Mouse (Mus musculus) embryonic facial prominence, embryonic 11.5 days (tissue): Measurements from ENCODE around the gene Ano1. TPM values are rescaled to one million over a fixed set of nuclear protein-coding genes. Genes with fewer than 3 reads are reported as not detected.

Source experiments
- ATAC-seq: fragments of 200-750 bp; cut with Nextera tagmentation; replicated peaks from 2 replicates; pipeline ENCODE4 v1.8.0; 2017; ENCODE audit warnings: low read depth; ENCODE audit not compliant: insufficient number of reproducible peaks, low FRiP score, low TSS enrichment
- DNase-seq: peaks from one replicate; pipeline ENCODE4 v3.0.0-alpha.2; 2015; ENCODE audit warnings: low spot score
- H3K27ac ChIP-seq: fragments of 300-500 bp; sonication (generic); replicated peaks from 2 replicates; pipeline ENCODE4 v1.5.1; 2014; ENCODE audit warnings: mild to moderate bottlenecking, low read depth, low read length, control low read depth
- H3K27me3 ChIP-seq: fragments of 300-500 bp; sonication (generic); 2 replicates; pipeline ENCODE4 v1.6.1; 2014; ENCODE audit warnings: mild to moderate bottlenecking, low read length, moderate library complexity, mixed read lengths; ENCODE audit not compliant: control insufficient read depth, insufficient read depth
- H3K36me3 ChIP-seq: fragments of 300-500 bp; sonication (generic); replicated peaks from 2 replicates; pipeline ENCODE4 v1.6.1; 2014; ENCODE audit warnings: low read depth, mild to moderate bottlenecking, low read length, moderate library complexity, mixed read lengths; ENCODE audit not compliant: control insufficient read depth, insufficient read depth
- H3K4me1 ChIP-seq: fragments of 300-500 bp; sonication (generic); 2 replicates; pipeline ENCODE4 v1.6.1; 2014; ENCODE audit warnings: low read length, mixed read lengths; ENCODE audit not compliant: control insufficient read depth, insufficient read depth
- H3K4me2 ChIP-seq: fragments of 300-500 bp; sonication (generic); 2 replicates; pipeline ENCODE4 v1.6.1; 2014; ENCODE audit warnings: low read depth, mild to moderate bottlenecking, control low read depth, low read length, moderate library complexity
- H3K4me3 ChIP-seq: fragments of 300-500 bp; sonication (generic); 2 replicates; pipeline ENCODE4 v1.5.1; 2014; ENCODE audit warnings: low read depth, low read length, control low read depth
- H3K9ac ChIP-seq: fragments of 300-500 bp; sonication (generic); replicated peaks from 2 replicates; pipeline ENCODE4 v1.6.1; 2014; ENCODE audit warnings: mild to moderate bottlenecking, control low read depth, low read length
- H3K9me3 ChIP-seq: fragments of 300-500 bp; sonication (generic); replicated peaks from 2 replicates; pipeline ENCODE4 v1.6.1; 2016; ENCODE audit warnings: mild to moderate bottlenecking, low read length, inconsistent platforms, mixed read lengths; ENCODE audit not compliant: control insufficient read depth
- WGBS: fragments of 180-500 bp; shearing (Covaris S2); extraction: QIAGEN DNeasy Blood & Tissue Kit; methylation state at CpG from one replicate; pipeline ENCODE4 v1.1.7; 2014; 5-methylcytosine and 5-hydroxymethylcytosine counted together
- polyA plus RNA-seq: library from polyadenylated mRNA; unstranded; fragments of >200 nt; fragmentation: Nextera tagmentation; extraction: Ambion mirVana; gene quantifications from 2 replicates; pipeline ENCODE4 v1.2.1, GENCODE M21; 2014

Ano1 gene
- polyA plus RNA-seq, 1 experiment from 2014 or later: 10.0 TPM

DNA sequence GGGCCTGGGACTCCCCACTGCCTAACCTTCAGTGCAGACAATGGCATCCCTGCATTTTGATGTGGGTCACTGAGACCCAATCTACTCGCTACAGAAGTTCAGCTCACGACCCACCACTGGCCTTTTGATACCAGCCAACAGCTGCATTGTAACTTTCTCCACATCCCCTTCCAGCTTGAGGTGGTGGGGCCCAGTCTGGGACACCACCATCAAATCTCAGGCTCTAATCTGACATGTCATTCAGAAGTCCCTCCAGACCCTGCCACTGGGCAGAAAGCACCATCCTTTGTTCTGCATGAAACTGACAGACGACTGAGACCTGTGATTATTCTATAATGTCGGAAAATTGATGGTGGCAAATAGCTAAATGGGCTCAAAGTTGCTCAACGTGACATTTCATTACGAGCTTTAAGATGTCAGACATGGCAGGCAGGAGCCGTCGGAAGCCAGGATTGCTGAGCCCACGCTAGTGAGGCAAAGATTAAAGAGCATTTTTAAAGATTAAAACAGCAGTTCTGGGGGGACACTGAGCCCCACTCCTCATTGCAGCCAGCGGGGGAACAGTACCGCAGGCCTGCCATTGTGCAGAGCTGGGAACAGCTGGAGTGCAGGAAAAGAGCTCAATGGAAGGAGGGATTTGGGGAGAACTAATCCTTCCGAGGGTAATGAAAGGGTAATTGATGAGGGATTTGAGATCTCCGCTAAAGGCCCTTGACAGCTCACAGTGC is 124.0 kb downstream of the Ano1 start:
- Histone ChIP-seq H3K4me3 (no peak overlapping the region), H3K27me3 (no peaks in the 10 kb centered on the region)
- ATAC-seq: no peak; the same call in none of the 2 replicates

DNA sequence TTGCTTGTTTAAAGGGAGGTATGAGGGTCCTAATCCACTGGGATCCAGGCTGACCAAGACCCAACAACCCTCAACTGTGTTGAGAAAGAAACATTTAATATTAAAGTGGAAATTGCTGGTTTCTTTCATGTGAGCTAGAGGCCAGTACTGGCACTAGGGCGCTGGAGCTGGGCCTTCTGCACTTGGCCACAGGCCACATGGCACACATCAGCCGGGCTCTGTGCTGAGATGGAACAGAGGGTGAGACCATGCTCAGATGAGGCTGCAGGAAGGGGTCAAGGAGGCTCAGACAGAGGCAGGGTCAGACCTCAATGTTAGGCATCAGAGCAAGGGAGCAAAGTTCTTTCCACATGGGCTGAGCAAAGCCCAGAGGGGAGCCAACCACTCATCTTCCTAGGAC is 125.7 kb downstream of the Ano1 start:
- DNase-seq: no peak
- no peak overlapping the region for H3K27ac ChIP-seq
- no peaks in the 10 kb centered on the region for H3K9me3 ChIP-seq
- WGBS: 88% methylated on average over 2 of the region's 2 CpGs
- H3K4me1 ChIP-seq: no peaks in the 10 kb centered on the region; the same call in 1 of the 2 replicates
- no peak overlapping the region for H3K4me2 ChIP-seq
- no peak overlapping the region for H3K4me3 ChIP-seq
- ATAC-seq: no peak
- no peaks in the 10 kb centered on the region for H3K27me3 ChIP-seq
- no peak overlapping the region for H3K9ac ChIP-seq
- H3K36me3 ChIP-seq: no peaks in the 10 kb centered on the region

More for the DNA sequence above, 124.0 kb downstream of the Ano1 start:
- no peaks in the 10 kb centered on the region for H3K36me3 ChIP-seq
- H3K27ac ChIP-seq: 0 out of 2 replicates have a peak overlapping the region, but pooled peaks have one; percentile 52
- no peaks in the 10 kb centered on the region for H3K4me1 ChIP-seq
- no peak for DNase-seq
- no peak overlapping the region for H3K9ac ChIP-seq
- 11% methylated on average over 13 of the region's 13 CpGs for WGBS
- H3K9me3 ChIP-seq: no peaks in the 10 kb centered on the region
- H3K4me2 ChIP-seq: no peak overlapping the region

DNA sequence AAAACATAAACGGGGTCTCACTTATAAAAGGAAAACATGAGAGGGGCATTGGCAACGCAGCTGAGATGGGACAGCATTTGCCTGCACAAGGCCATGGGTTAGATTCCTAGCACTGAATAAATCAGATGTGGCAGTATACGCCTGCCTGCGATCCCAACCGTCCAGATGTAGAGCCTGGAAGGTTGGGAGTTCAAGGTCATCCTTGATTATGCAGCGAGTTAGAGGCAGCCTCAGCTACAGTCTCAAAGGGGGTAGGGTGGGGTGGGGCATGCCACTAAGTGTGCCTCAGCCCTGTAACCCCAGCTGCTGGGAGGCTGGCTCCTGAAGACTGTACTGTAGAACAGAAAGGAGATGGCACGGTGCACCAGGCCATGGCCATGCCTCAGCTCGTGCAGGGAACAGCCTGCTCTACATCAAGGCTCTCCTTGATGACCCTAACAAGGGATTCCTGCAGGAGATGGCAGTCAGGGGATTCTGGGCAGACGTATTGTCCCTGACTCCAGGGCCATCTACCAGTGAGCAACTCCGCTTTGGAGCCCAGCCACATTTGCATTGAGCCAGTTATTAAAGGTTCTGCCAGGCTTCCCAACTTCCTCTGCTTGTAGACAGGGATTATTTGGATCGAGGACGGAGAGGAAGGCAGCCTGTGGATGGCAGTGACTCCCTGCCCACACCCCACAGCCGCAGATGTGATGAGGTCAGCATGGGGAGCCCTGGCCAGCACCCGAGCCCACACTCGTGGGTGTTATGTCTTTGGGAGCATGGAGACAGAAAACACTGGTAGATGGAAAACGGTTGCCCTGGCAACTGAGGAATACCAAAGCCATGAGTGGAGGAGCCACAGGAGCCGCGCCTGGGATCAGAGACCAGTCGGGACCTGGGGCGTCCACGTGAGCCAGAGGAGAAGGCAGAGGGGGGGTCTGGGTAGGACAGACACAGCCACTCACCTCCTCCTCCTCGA is 130.8 kb downstream of the Ano1 start:
- H3K9ac ChIP-seq: no peak overlapping the region
- no peaks in the 10 kb centered on the region for H3K36me3 ChIP-seq
- WGBS: 78% methylated on average over 22 of the region's 22 CpGs
- H3K27me3 ChIP-seq: no peaks in the 10 kb centered on the region
- H3K4me1 ChIP-seq: no peaks in the 10 kb centered on the region; the same call in 1 of the 2 replicates
- no peak for ATAC-seq
- H3K27ac ChIP-seq: no peak overlapping the region
- DNase-seq: no peak
- H3K4me3 ChIP-seq: no peak overlapping the region
- no peaks in the 10 kb centered on the region for H3K9me3 ChIP-seq
- H3K4me2 ChIP-seq: no peak overlapping the region

DNA sequence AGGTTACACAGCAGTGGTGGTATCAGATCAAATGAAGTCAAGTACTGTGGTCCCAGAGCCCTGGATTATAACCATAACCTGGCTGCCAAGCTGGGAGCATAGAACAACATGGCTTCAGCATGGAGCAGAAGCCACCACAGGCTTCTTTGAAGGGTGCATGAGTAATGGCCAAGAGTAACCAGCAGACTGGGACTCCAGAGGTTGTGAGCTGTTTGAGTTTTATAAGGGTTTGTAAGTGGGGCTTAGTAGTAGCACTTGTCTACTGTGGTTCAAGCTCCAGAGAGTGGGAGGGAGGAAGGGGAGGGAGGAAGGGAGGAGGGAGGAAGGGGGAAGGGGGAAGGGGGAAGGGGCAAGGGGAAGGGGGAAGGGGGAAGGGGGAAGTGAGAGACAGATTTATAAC is 131.5 kb downstream of the Ano1 start:
- H3K27me3 ChIP-seq: no peaks in the 10 kb centered on the region
- no peaks in the 10 kb centered on the region; the same call in 1 of the 2 replicates for H3K4me1 ChIP-seq
- H3K4me3 ChIP-seq: no peak overlapping the region
- no peak overlapping the region for H3K9ac ChIP-seq
- no peak for DNase-seq
- no peak overlapping the region for H3K4me2 ChIP-seq
- no peak overlapping the region for H3K27ac ChIP-seq
- H3K36me3 ChIP-seq: no peaks in the 10 kb centered on the region
- no peaks in the 10 kb centered on the region for H3K9me3 ChIP-seq
- no peak for ATAC-seq

DNA sequence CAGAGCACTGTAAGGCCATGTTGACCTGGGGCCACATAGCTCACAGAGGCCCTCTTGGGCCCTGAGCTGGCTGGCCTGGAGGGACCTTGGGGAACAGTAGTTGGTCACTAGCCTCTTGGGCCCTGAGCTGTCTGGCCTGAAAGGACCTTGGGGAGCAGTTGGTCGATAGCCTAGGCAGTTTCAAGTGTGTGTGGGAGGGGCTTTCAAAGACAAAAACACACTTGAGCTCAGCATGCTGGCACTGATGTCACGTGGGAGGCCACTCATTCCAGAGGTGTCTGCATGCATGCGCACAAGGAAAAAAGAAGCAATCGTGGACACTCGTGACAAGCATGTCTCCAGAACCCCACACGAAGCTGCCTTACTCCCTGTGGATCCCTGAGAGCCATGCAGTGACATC is 136.4 kb downstream of the Ano1 start:
- H3K9me3 ChIP-seq: no peaks in the 10 kb centered on the region
- H3K9ac ChIP-seq: no peak overlapping the region
- no peak overlapping the region for H3K27ac ChIP-seq
- no peaks in the 10 kb centered on the region for H3K27me3 ChIP-seq
- H3K4me2 ChIP-seq: no peak overlapping the region
- DNase-seq (no peak), ATAC-seq (no peak)
- H3K36me3 ChIP-seq: no peaks in the 10 kb centered on the region
- H3K4me3 ChIP-seq: no peak overlapping the region
- WGBS: 75% methylated on average over 6 of the region's 6 CpGs
- H3K4me1 ChIP-seq: no peaks in the 10 kb centered on the region

DNA sequence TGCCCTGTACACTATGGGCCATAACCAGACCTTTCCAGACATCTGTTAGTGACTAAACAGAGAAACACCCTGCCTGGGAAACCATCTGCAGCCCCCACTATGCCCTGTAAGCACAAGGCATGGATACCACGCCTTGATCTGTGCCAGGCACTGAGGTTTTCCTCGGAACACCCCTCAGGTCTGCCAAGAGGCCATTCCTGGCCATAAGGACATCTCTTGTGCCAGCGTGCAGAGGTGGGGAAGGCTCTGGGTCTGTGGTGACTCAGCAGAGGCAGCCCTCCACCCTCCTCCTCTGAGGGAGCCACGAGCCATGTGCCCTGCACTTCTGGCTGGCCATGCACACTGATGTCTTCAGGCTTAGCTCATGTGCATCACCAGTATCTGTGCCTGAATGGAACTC is 138.9 kb downstream of the Ano1 start:
- Histone ChIP-seq H3K9ac (no peak overlapping the region), H3K36me3 (no peaks in the 10 kb centered on the region), H3K4me2 (no peak overlapping the region), H3K4me1 (no peaks in the 10 kb centered on the region), H3K27me3 (no peaks in the 10 kb centered on the region), H3K9me3 (no peaks in the 10 kb centered on the region), H3K4me3 (no peak overlapping the region), H3K27ac (no peak overlapping the region)
- ATAC-seq: no peak
- 77% methylated on average over 4 of the region's 4 CpGs for WGBS
- no peak for DNase-seq

- WGBS: 81% methylated on average over 4 of the region's 4 CpGs
- H3K4me1 ChIP-seq: no peaks in the 10 kb centered on the region
- H3K9me3 ChIP-seq: no peaks in the 10 kb centered on the region
- H3K4me3 ChIP-seq: no peak overlapping the region
- H3K4me2 ChIP-seq: no peak overlapping the region
- H3K27ac ChIP-seq: no peak overlapping the region
- H3K27me3 ChIP-seq: no peaks in the 10 kb centered on the region
- ATAC-seq (no peak), DNase-seq (no peak)
- H3K9ac ChIP-seq: no peak overlapping the region
- no peaks in the 10 kb centered on the region for H3K36me3 ChIP-seq
Observed at GRCm38 (mm10) chr7:144612351-144612750, 139.4 kb downstream of the Ano1 start.

DNA sequence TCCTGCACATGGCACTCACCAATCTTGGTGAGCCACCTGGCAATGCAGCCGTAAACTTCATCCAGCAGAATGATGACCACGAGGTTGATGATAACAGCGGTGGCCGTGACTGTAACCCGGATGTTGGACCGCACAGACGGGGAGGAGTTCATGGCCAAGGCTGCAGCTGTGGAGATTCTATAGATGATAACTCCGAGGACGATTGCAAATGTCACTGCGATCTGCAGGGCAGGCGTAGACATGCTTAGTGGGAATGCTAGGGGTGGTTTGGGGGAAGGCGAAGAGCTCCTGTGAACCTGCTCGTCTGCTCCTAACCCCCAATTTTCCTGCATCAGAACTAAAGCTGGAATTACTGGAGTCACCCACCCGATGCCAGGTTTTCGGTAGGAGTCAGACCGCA is 140.2 kb downstream of the Ano1 start:
- WGBS: 89% methylated on average over 16 of the region's 16 CpGs

More for the DNA sequence above, 140.2 kb downstream of the Ano1 start:
- H3K36me3 ChIP-seq: no peaks in the 10 kb centered on the region
- ATAC-seq (no peak), DNase-seq (no peak)
- no peaks in the 10 kb centered on the region for H3K9me3 ChIP-seq
- no peaks in the 10 kb centered on the region for H3K4me1 ChIP-seq
- H3K27me3 ChIP-seq: no peaks in the 10 kb centered on the region
- no peak overlapping the region for H3K4me3 ChIP-seq
- no peak overlapping the region for H3K9ac ChIP-seq
- H3K4me2 ChIP-seq: no peak overlapping the region
- no peak overlapping the region for H3K27ac ChIP-seq
